Mouse (Mus musculus) heart, postnatal 10 days (tissue): ENCODE measurements around the gene Ccdc155. TPM values are rescaled to one million over a fixed set of nuclear protein-coding genes. Genes with fewer than 3 reads are reported as not detected.

ENCODE experiments used
- DNase-seq, 2 experiments: peaks; one replicate each; pipeline ENCODE4 v3.0.0; 2021
- intact Hi-C: fragments of 180-260 bp; cut with DNase I; formaldehyde crosslinking; loops from one replicate; pipeline ENCODE4 v1.15.1; 2025
- total RNA-seq, 2 experiments: library from RNA; stranded (reverse); gene quantifications; 2 replicates each; pipeline ENCODE4 v1.2.3; 2021

The Ccdc155 gene
- not detected for total RNA-seq

DNA sequence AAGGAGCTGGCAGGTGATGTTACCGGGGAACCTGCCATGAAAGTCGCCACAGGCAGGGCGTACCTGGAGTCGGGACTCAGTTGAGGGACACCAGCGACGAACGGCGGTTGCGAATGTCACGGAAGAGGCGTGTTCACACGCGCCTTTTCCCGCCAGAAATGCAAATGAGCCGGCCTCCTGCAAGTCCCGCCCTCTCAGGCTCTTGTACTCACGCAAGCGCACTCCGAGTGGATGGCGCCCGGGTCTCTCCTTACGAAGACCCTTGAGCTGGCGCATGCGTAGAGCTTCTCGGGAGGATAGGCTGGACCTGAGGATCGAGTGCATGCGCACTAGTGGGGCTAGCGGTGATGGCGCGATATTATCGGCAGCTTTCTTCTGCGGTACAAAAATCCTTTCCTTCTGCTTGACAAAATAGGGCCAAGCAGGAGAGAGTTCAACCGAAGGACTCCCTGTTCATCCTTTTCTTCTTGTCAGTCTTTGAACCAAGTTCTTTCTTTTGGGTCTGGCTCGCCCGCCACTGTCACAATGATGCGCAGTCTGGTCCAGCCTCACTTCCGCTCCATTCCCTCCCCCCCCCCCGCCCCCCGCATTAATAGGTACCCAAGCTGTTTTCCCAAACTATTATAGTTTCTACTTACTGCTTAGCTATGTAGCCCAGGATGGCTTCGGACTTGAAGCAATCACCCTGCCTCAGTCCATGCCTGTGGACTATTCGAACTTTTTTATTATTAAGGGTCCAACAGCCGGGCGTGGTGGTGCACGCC, at the start of gene Ccdc155:
TSS of gene Ccdc155 (minus strand) at position 513 of the 764 bp plus-strand sequence.
- DNase-seq, result peak; percentile 87 to 89
- intact Hi-C loops, result no loop called here

GRCm38 (mm10) chr7:45253806-45254205, 49.1 kb upstream of the Ccdc155 start:
- intact Hi-C loops, result no loop called here
- no peak for DNase-seq

GRCm38 (mm10) chr7:45247666-45248065, 43.0 kb upstream of the Ccdc155 start:
- DNase-seq, result no peak
- intact Hi-C loops, result loop anchor here (5.0 kb wide), 1 partner anchor 50 kb away; no protein-coding TSS in a partner anchor

DNA sequence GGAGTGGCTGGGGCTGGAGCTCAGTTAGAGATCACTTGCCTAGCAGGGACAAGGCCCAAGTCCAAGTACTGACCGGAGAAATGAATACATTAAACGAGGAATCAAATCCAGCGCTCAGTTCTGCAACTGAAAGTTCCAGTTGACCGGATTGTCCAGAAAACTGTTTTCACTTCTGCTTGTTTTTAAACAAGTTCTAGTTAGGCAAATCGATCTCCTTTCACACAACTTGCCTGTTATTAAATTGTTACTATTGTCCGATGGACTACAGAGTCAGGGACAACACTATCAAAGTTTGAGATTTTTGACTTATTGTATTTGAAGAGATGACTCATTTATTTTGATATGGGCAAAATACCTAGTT, 36.7 kb upstream of the Ccdc155 start:
- intact Hi-C loops, result no loop called here
- DNase-seq, result no peak

DNA sequence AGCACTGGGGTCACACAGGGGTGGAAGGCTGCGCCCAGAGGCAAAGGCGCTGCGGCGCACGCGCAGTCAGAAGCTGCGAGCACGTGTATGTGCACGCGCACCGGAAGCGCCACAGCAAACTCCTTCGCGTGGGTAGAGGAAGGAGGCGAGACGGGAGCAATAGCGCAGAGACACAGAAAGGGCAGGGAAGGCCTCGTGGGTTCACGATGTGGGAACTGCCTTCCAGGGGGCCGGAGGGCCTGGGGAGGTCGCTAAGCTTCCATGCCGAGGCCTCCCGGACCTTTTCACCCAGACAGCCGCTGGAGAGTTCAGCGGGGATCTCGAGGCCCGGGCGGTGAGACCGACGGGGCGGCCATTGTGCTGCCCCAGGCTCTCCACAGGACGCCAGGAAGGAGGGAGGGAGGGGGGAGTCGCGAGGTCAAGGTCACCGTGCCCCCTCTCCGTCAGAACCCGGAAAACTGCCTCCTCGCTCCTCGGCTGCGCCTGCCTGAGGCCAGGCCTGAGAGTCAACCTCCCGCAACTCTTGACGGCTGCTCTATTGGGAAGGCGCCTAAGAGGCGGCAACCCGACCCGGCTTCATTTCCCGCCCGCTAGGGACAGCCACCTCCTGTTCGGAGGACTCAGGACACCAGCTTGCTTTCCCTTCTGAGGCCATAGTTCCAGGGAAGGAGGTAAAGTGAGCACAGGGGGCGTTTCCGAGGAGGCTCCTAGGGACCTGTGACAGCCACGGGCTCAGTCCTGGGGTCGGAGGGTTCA, 36.1 kb upstream of the Ccdc155 start, which contains the start of gene Slc6a16:
TSS of gene Slc6a16 (plus strand) at position 453 of the 756 bp plus-strand sequence.
- peak; percentile 28 to 47 for DNase-seq
- intact Hi-C loops, result no loop called here

DNA sequence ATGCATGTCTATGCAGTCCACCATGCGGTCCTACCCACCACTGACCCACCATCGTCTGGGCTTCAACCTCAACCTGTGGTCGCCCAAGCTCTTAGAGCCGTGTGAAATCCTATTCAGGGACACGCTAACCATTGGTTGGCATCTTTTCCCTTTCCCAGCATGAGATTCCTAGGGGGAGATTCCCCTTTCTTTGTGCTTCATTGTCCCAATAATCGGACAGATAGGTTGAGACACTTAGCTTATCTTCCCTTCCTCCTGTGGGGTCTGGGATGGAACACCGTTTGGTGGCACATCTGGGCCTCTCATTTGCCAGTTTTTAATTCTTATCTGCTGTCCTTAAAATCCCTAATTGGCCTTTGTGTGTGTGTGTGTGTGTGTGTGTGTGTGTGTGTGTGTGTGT, 35.4 kb upstream of the Ccdc155 start:
- intact Hi-C loops, result no loop called here
- no peak for DNase-seq

DNA sequence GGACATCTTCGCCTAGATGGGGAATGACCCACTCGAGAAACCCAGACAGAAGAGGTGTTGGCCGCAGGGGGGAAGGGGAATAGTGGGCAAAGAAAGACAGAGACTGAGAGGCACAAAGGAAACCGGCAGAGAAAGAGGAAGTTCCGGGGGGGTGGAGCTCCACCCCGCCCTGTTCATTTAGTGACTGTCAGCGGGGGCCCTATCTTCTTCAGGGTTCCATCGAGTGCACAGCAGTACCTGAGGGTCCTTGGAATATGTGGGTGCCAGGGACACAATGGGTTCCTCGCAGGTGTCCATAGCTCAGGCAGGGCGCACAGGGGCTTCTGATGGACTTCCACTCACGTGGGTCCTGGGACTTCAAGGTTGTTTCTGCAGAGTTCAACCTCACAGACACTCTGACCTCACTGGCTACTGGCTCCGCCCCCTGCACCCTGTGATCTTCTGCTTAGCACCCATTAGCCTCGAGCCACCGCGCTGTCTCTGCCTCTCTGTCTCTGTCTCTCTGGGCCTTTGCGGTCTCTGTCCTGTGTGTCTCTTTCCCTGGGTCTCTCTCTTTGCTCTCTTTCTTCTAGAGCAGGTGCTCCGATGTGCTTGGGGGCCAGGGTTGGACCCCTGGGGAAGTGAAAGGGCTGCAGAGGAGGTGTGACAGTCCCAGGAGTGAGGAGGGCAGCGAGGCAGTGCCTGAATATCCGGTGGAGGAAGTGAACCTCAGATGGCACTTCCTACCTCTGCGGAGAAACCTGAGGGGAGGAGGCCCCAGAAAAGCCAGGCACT, 34.2 kb upstream of the Ccdc155 start, which contains the start of gene Cd37:
TSS of gene Cd37 (minus strand) at position 393 of the 774 bp plus-strand sequence.
- intact Hi-C loops, result no loop called here
- peak; percentile 28 to 33 for DNase-seq

- intact Hi-C loops, result no loop called here
These were observed 33.3 kb upstream of the Ccdc155 start for GRCm38 (mm10) chr7:45237747-45238699.

GRCm38 (mm10) chr7:45235656-45236180, 31.0 kb upstream of the Ccdc155 start:
- DNase-seq, result peak; percentile 23 to 34

More at GRCm38 (mm10) chr7:45237747-45238699, 33.3 kb upstream of the Ccdc155 start:
- DNase-seq, result no peak

GRCm38 (mm10) chr7:45234922-45235571, 30.4 kb upstream of the Ccdc155 start:
- intact Hi-C loops, result no loop called here
- peak; percentile 51 to 54 for DNase-seq

More at GRCm38 (mm10) chr7:45235656-45236180, 31.0 kb upstream of the Ccdc155 start:
- intact Hi-C loops, result no loop called here

- no peak for DNase-seq
- intact Hi-C loops, result no loop called here
These were observed 29.7 kb upstream of the Ccdc155 start for GRCm38 (mm10) chr7:45234333-45234841.

DNA sequence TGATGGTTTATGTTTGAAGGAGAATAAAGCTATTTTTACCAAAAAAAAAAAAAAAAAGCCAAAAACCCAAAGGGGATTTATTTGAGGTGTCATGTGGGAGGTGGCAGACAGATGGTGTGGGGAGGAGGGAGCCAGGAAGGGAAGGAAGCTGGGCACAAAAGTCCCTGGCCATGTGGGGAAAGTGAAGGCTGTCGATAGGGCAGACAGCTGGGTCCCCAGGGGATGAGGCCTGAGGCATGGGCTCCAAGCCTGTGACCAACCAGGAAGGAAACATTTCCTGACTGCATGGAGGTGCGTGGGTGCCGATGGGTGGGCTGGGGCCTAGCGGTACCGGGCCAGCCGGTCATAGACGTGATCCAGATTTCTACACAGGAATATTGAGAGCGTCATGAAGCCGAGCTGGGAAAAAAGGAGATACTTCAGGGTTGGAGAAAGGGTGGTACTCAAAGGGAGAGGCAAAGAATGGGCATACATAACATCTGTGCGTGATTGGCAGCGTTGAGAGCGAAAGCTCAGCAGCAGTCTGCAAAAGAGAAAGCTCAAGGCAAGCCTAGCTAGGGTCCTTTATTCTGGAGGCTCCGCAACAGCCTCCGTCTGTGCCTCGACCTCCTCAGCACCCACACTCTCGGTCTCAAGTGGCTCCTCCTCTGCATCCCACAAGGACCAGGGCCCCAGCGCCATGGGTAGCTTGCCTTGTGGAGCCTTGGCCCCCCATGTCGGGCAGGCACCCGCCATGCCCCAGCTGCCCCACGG, 29.1 kb upstream of the Ccdc155 start:
- peak; percentile 22 to 34 for DNase-seq
- intact Hi-C loops, result no loop called here

GRCm38 (mm10) chr7:45232716-45233465, 28.2 kb upstream of the Ccdc155 start:
- intact Hi-C loops, result no loop called here
- no peak for DNase-seq

DNA sequence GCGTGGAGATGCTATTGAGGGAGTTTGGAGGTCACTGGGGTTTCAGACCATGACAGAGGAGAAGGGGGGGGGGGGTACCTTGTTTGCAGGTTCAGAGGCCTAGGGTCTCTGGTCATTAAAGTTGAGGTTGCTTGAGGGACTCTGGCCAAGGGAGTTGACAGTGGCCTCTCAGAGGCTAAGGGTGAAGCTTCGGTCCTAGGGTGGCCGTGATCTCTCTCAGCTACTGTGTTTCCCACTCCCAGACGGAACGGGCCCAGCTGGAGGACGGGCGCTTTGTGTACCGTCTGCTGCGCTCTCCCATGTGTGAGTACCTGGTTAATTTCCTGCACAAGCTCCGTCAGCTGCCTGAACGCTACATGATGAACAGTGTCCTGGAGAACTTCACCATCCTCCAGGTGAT, 27.2 kb upstream of the Ccdc155 start:
- DNase-seq, result no peak
- intact Hi-C loops, result no loop called here

DNA sequence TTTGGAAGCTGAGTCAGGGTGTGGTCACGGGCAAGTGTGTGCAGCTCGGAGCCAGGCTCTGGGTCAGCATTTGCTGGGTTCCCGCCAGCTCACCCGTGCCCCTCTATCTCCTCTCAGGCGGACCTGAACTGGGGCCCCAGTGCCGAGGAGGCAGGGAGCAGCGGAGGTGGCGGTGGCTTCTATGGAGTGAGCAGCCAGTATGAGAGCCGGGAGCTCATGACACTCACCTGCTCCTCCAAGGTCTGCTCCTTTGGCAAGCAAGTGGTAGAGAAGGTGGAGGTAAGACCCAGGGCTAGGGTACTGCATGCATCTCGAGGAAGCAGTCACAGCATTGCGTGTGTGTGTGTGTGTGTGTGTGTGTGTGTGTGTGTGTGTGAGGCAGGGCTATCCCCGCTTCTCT, 26.5 kb upstream of the Ccdc155 start:
- DNase-seq, result no peak
- intact Hi-C loops, result no loop called here

GRCm38 (mm10) chr7:45229459-45230203, 24.9 kb upstream of the Ccdc155 start:
- intact Hi-C loops, result no loop called here
- DNase-seq, result no peak

- DNase-seq, result no peak
- intact Hi-C loops, result no loop called here
These were observed 24.4 kb upstream of the Ccdc155 start for GRCm38 (mm10) chr7:45229046-45229445.
